Mouse (Mus musculus) myocyte (in vitro differentiated cells): ENCODE results near the gene Gm10837. TPM values are rescaled to one million over a fixed set of nuclear protein-coding genes. Genes with fewer than 3 reads are reported as not detected.

ENCODE experiments used
- H3K27me3 ChIP-seq: one replicate; pipeline ENCODE4 v1.6.1; 2011; ENCODE audit not compliant: control insufficient read depth, insufficient read depth, insufficient read length
- H3K36me3 ChIP-seq: one replicate; pipeline ENCODE4 v1.6.1; 2011; ENCODE audit not compliant: control insufficient read depth, insufficient read depth
- H3K4me2 ChIP-seq: one replicate; pipeline ENCODE4 v1.6.1; 2011; ENCODE audit warnings: low read depth, control low read depth
- H3K4me3 ChIP-seq: one replicate; pipeline ENCODE4 v1.5.1; 2011; ENCODE audit warnings: mild to moderate bottlenecking, control low read depth, moderate library complexity
- H3K79me2 ChIP-seq: one replicate; pipeline ENCODE4 v1.6.1; 2011; ENCODE audit not compliant: control insufficient read depth, insufficient read depth
- H3ac ChIP-seq: one replicate; pipeline ENCODE4 v1.6.1; 2011; ENCODE audit not compliant: control insufficient read depth, insufficient read length
- CEBPB ChIP-seq: IDR thresholded peaks from 2 replicates; pipeline ENCODE4 v1.6.1; 2011; ENCODE audit warnings: mild to moderate bottlenecking, moderate library complexity; ENCODE audit not compliant: poor library complexity, insufficient read depth, severe bottlenecking
- E2F4 ChIP-seq: IDR thresholded peaks from one replicate; pipeline ENCODE4 v1.6.1; 2011; ENCODE audit warnings: mild to moderate bottlenecking, control low read depth, moderate library complexity; ENCODE audit not compliant: insufficient read depth
- MAX ChIP-seq: IDR thresholded peaks from one replicate; pipeline ENCODE4 v1.6.1; 2011; ENCODE audit warnings: low read depth, mild to moderate bottlenecking, control low read depth
- MYOD1 ChIP-seq, 3 experiments: IDR thresholded peaks; one replicate each; pipeline ENCODE4 v1.6.1; 2011; ENCODE audit warnings: control low read depth in 2 of 3, low read depth in 2 of 3, mild to moderate bottlenecking in 2 of 3, moderate library complexity in 1 of 3; ENCODE audit not compliant: insufficient read length in 2 of 3, control insufficient read depth in 1 of 3
- MYOG ChIP-seq, 3 experiments: IDR thresholded peaks; one replicate each; pipeline ENCODE4 v1.6.1; 2011; ENCODE audit warnings: control low read depth in 2 of 3, low read depth in 2 of 3, mild to moderate bottlenecking in 2 of 3; ENCODE audit not compliant: insufficient read length in 2 of 3, control insufficient read depth in 1 of 3, insufficient read depth in 1 of 3
- POLR2A ChIP-seq: IDR thresholded peaks from one replicate; pipeline ENCODE4 v1.6.1; 2011; ENCODE audit warnings: low read depth, mild to moderate bottlenecking, control low read depth, moderate library complexity; ENCODE audit not compliant: insufficient read length
- POLR2AphosphoS2 ChIP-seq: IDR thresholded peaks from one replicate; pipeline ENCODE4 v1.6.1; 2011; ENCODE audit warnings: low read depth, control low read depth; ENCODE audit not compliant: insufficient read length
- REST ChIP-seq: IDR thresholded peaks from one replicate; pipeline ENCODE4 v1.6.1; 2011; ENCODE audit warnings: mild to moderate bottlenecking, control low read depth, moderate library complexity; ENCODE audit not compliant: insufficient read depth, insufficient read length
- SRF ChIP-seq: IDR thresholded peaks from one replicate; pipeline ENCODE4 v1.6.1; 2011; ENCODE audit warnings: low read depth; ENCODE audit not compliant: control insufficient read depth, insufficient read length
- TCF12 ChIP-seq: IDR thresholded peaks from one replicate; pipeline ENCODE4 v1.6.1; 2011; ENCODE audit warnings: mild to moderate bottlenecking, control low read depth; ENCODE audit not compliant: poor library complexity, insufficient read depth, severe bottlenecking
- TCF3 ChIP-seq: IDR thresholded peaks from one replicate; pipeline ENCODE4 v1.6.1; 2011; ENCODE audit warnings: low read depth, control low read depth; ENCODE audit not compliant: insufficient read length
- USF1 ChIP-seq: IDR thresholded peaks from one replicate; pipeline ENCODE4 v1.6.1; 2011; ENCODE audit warnings: low read depth, mild to moderate bottlenecking, control low read depth, moderate library complexity
- polyA plus RNA-seq: library from polyadenylated mRNA; unstranded; fragments of >200 nt; fragmentation: generic; extraction: Trizol; gene quantifications from one replicate; pipeline ENCODE4 v1.2.1, GENCODE M21; 2012; ENCODE audit warnings: missing spikeins

Gm10837 gene
- polyA plus RNA-seq, 1 experiment, result not detected

DNA sequence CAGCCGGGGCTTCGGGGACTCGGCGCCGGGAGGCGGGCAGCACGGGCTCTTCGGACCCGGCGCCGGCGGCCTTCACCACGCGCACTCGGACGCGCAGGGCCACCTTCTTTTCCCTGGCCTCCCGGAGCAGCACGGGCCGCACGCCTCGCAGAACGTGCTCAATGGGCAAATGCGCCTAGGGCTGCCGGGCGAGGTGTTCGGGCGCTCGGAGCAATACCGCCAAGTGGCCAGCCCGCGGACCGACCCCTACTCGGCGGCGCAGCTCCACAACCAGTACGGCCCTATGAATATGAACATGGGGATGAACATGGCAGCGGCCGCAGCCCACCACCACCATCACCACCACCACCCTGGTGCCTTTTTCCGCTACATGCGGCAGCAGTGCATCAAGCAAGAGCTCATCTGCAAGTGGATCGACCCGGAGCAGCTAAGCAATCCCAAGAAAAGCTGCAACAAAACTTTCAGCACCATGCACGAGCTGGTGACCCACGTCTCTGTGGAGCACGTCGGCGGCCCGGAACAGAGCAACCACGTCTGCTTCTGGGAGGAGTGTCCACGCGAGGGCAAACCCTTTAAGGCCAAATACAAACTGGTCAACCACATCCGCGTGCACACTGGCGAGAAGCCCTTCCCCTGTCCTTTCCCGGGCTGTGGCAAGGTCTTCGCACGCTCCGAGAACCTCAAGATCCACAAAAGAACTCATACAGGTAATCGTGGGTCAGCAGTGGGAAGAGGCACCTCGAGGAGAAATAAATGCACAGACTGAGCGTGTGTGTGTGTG is 14.2 kb upstream of the Gm10837 start:
- TF ChIP-seq MYOD1 (IDR thresholded peaks at IDR 0.05; ENCODE audit: control insufficient read depth in 1 of 3, insufficient read length in 2 of 3, low read depth in 2 of 3) (no peak), MAX (no peak), USF1 (no peak), REST (no peak), POLR2A (no peak), SRF (no peak), E2F4 (no peak), CEBPB (no peak), MYOG (IDR thresholded peaks at IDR 0.05; ENCODE audit: control insufficient read depth in 1 of 3, insufficient read depth in 1 of 3, insufficient read length in 2 of 3, low read depth in 2 of 3) (no peak), TCF3 (no peak), POLR2AphosphoS2 (no peak), TCF12 (no peak)
- peak overlapping the region; percentile 68 for H3ac ChIP-seq
- no peaks in the 10 kb centered on the region for H3K36me3 ChIP-seq
- H3K79me2 ChIP-seq, result peaks cover 7% of the 10 kb centered on the region
- H3K4me3 ChIP-seq, result peak overlapping the region; percentile 26
- H3K27me3 ChIP-seq, result peaks cover 32% of the 10 kb centered on the region
- H3K4me2 ChIP-seq, result peak overlapping the region; percentile 64

DNA sequence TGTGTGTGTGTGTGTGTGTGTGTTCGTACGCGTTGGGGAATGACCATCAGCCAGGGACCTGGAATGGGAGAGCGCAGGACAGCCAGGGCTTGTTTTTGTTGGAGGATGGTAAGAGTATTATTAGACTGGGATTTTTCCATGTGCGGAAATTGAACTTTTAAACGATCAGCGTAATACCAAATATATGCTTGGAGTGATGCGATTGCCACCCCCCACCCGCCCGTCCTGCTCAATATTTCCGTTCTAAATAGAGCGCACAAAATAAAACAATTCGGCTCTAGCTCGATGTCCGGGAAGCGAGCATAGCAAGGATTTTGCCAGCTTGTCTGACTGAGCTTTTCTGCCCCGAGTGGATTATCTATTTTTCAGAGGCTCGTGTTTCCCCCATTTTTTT is 13.6 kb upstream of the Gm10837 start:
- Histone ChIP-seq H3K4me3 (peak overlapping the region; percentile 26), H3ac (no peak overlapping the region), H3K79me2 (peaks cover 7% of the 10 kb centered on the region), H3K36me3 (no peaks in the 10 kb centered on the region), H3K27me3 (peaks cover 32% of the 10 kb centered on the region), H3K4me2 (peak overlapping the region; percentile 64)
- no peak for TF ChIP-seq MYOD1 (IDR thresholded peaks at IDR 0.05; ENCODE audit: control insufficient read depth in 1 of 3, insufficient read length in 2 of 3, low read depth in 2 of 3)
- no peak for TF ChIP-seq SRF
- no peak for TF ChIP-seq MYOG (IDR thresholded peaks at IDR 0.05; ENCODE audit: control insufficient read depth in 1 of 3, insufficient read depth in 1 of 3, insufficient read length in 2 of 3, low read depth in 2 of 3)
- TF ChIP-seq REST, result no peak
- no peak for TF ChIP-seq MAX
- no peak for TF ChIP-seq TCF12
- TF ChIP-seq E2F4, result no peak
- TF ChIP-seq TCF3, result no peak
- TF ChIP-seq USF1, result no peak
- no peak for TF ChIP-seq POLR2A
- TF ChIP-seq POLR2AphosphoS2, result no peak
- TF ChIP-seq CEBPB, result no peak

DNA sequence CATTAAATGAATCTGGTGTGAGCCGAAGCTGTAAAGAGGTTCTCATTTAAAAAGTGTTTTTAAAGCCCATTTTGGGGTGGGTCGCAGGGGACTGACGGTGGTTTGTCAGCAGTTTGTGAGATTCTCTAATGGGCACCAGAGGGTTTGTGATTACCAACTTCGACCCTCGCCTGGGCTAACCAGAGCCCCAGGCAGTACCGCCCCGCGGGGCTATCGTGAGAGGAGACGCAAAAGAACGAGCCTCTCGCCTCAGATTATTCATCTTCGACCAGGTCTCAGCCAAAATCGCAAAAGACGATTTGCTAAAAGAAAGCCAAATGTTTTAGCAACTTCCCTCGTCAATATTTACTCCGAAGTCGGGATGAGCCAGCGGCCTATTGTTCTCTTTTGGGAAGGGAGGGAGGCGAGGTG is 13.1 kb upstream of the Gm10837 start:
- Histone ChIP-seq H3K36me3 (no peaks in the 10 kb centered on the region), H3K4me3 (peak overlapping the region; percentile 26), H3K79me2 (peaks cover 7% of the 10 kb centered on the region), H3ac (no peak overlapping the region), H3K4me2 (peak overlapping the region; percentile 64), H3K27me3 (peaks cover 32% of the 10 kb centered on the region)
- TF ChIP-seq USF1, result no peak
- no peak for TF ChIP-seq REST
- TF ChIP-seq MAX, result no peak
- TF ChIP-seq E2F4, result no peak
- no peak for TF ChIP-seq MYOG (IDR thresholded peaks at IDR 0.05; ENCODE audit: control insufficient read depth in 1 of 3, insufficient read depth in 1 of 3, insufficient read length in 2 of 3, low read depth in 2 of 3)
- no peak for TF ChIP-seq TCF3
- TF ChIP-seq POLR2A, result no peak
- no peak for TF ChIP-seq TCF12
- TF ChIP-seq POLR2AphosphoS2, result no peak
- TF ChIP-seq CEBPB, result no peak
- no peak for TF ChIP-seq SRF
- TF ChIP-seq MYOD1 (IDR thresholded peaks at IDR 0.05; ENCODE audit: control insufficient read depth in 1 of 3, insufficient read length in 2 of 3, low read depth in 2 of 3), result no peak

DNA sequence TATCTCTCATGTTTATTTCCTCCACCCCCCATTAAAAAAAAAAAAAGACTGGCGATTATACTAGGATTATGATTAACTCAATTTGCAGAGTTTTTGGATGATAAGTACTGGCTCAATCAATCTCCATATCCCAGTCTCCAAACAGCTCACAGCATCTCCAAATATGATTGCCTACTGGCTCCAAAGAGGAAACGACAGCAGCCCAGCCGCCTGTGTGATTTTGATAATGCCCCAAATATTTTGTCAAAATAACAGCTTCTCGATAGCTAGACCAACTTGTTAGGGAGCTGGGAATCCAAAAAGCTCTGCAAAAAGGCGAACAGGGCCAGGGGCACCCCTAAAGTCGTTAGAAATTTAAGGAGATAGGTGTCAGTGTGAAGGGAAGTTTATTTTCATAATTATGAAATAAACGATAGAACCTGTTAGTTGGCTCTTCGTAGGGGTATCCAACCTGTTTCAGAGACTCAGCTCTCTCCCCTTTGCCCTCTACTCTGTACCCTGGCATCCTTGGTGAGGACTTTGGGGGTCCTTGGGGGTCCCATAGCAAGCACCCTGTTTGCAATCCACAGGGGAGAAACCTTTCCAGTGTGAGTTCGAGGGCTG is 12.3 kb upstream of the Gm10837 start:
- TF ChIP-seq POLR2A (no peak), REST (no peak)
- Histone ChIP-seq H3K4me2 (no peak overlapping the region), H3K4me3 (no peak overlapping the region), H3K36me3 (no peaks in the 10 kb centered on the region), H3ac (no peak overlapping the region), H3K27me3 (peaks cover 34% of the 10 kb centered on the region), H3K79me2 (peaks cover 7% of the 10 kb centered on the region)

- Histone ChIP-seq H3K4me3 (no peak overlapping the region), H3K27me3 (peaks cover 38% of the 10 kb centered on the region)
- TF ChIP-seq TCF12, result no peak
- TF ChIP-seq SRF, result no peak
- TF ChIP-seq POLR2AphosphoS2, result no peak
- no peak for TF ChIP-seq USF1
- TF ChIP-seq REST, result no peak
- TF ChIP-seq CEBPB, result no peak
- no peak for TF ChIP-seq TCF3
- no peak for TF ChIP-seq MYOD1 (IDR thresholded peaks at IDR 0.05; ENCODE audit: control insufficient read depth in 1 of 3, insufficient read length in 2 of 3, low read depth in 2 of 3)
- no peak for TF ChIP-seq POLR2A
- TF ChIP-seq E2F4, result no peak
- no peak for TF ChIP-seq MYOG (IDR thresholded peaks at IDR 0.05; ENCODE audit: control insufficient read depth in 1 of 3, insufficient read depth in 1 of 3, insufficient read length in 2 of 3, low read depth in 2 of 3)
- TF ChIP-seq MAX, result no peak
Measured at GRCm38 (mm10) chr14:122478574-122479011, 11.8 kb upstream of the Gm10837 start.

More at GRCm38 (mm10) chr14:122478574-122479011, 11.8 kb upstream of the Gm10837 start:
- no peaks in the 10 kb centered on the region for H3K36me3 ChIP-seq
- H3ac ChIP-seq, result no peak overlapping the region
- no peak overlapping the region for H3K4me2 ChIP-seq
- H3K79me2 ChIP-seq, result peaks cover 7% of the 10 kb centered on the region
